Mouse (Mus musculus): ENCODE measurements at regions not wholly inside any gene's neighbourhood (a gene's known extent, or its start where the extent isn't known, plus 50 kb on each side); places are given as distances from the start of the nearest gene placed in this dataset.

DNA sequence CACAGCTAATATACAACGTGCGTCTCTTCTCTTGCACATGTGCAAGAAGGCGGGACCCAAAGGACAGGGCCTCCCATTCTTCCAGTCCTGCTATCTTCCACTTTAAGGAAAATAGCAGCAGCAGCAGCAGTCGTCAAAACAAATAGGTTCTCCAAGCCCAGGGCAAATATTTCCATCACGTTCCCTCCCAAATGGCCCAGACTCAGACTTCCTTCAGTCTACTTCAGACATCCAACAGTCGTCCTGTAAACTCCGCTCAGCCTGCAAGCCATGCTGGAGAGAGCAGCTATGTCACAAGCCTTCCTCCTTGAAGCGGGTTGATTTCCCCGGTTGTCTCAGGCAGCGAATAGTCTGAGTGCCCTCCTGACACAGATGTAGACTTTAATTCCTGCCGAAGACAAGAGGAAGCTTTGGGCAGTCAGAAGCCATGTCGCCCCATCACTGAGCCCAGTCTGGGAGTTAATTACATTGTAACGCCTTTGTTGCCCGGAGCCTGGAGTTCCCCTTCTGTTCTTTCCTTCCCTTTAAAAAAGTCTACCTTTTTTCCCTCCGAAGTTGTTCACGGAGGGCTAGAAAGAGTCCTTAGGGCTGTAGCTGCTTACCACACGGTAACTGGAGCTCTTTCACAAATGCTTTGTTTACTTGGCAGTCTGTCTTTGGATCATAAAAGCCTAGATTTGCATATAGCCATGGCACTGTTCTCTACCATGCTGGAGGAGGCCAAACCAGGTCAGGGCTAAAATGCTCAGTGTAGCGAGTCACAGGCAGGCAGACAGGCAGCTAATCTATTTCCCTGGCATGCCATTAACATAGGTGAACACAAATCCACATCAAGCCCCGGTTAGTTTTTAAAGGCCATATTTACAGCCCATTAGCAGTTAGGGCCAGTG, 236.7 kb downstream of the Gm10260 start:
- no peak for DNase-seq (ENCODE audit: low spot score in 2 of 2)

DNA sequence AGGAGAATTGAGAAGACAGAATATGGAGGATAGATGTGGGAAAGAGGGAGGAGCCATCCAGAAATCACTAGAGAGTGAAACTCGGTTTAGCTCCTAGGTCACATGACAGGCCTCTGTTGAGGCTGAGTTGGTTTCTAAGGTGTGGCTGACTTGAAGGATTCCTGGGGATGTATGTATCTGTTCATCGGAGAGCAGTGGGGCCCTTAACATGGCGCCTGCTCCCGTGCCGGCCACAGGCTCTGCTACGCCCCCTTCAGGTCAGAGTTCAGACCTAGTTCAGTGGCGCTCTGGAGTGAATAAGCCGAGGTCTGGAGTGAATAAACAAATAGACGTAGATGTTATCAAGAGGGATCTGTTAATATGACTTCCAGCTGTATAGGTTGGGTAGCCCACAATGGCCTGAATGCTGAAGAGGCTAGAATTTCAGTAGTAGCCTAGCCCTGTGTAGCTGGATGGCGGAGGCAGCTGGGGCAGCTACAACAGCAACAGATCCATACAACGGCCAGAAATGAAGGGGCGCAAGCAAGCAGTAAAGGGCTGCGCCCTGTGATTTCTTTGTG, 239.4 kb downstream of the Gm10260 start:
- no peak for DNase-seq (ENCODE audit: low spot score in 2 of 2)

DNA sequence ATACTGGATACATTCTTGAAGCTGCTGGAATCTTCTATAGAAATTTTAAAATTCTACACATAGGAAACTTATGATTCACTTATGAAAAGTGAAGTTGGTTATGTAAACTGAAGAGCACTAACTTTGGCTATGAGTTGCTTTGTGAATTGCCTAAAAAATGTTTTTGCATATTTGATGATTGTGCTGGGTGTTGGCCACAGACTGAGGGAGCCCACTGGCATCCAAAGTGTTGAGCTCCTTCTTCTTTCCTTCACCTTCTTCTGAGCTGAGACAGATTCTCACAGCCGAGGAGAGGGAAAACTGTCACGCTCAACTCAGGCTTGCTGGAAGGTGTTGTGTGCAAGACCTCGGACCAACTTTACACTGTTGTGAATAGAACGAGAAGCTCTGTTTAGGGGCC, 243.7 kb downstream of the Gm10260 start:
- no peak for DNase-seq (ENCODE audit: low spot score in 2 of 2)

GRCm38 (mm10) chr13:97514421-97515066, 245.9 kb downstream of the Gm10260 start:
- DNase-seq (ENCODE audit: low spot score in 2 of 2), result no peak

GRCm38 (mm10) chr13:97512521-97512920, 247.9 kb downstream of the Gm10260 start:
- no peak for DNase-seq (ENCODE audit: low spot score in 2 of 2)

- DNase-seq (ENCODE audit: low spot score in 2 of 2), result no peak
These were observed 249.8 kb downstream of the Gm10260 start for GRCm38 (mm10) chr13:97510431-97511261.

DNA sequence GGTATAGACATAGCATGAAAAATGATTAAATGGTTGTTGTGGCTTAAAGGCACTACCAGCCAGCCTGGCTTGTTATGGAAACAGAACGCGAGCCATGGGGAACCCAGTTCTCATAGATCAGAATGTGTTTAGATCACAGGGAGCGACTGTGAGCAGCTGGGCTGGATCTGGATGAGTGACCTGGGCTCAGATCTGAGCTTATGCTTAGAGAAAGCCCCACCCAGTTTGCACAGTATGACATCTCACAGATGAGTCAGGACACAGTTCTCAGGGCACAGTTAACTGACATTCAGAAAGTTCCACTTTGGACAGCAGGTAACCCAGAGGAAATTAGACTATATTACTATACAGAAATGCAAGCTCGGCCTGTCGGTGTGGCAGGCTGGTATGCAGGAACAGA, 255.5 kb downstream of the Gm10260 start:
- no peak for DNase-seq (ENCODE audit: low spot score in 2 of 2)

GRCm38 (mm10) chr13:97503955-97504739, 256.3 kb downstream of the Gm10260 start:
- no peak for DNase-seq (ENCODE audit: low spot score in 2 of 2)

DNA sequence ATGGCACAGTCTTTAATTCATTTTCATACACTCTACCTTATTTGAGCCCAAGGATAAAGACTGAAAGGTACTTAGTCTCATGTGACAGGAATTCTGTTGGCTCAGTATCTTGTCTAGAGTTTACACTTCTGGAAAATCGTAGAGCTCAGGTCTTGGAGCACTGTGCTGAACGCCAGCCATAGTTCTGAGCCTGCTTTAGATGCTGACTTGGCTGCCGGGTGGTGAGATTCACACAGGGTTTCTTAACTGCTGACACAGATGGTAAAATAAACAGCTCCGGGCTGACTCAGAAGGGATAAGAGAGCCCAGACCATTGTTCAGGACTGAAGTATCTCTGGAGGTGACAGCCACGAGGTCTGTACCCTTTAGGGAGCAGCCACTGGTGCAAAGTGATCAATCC, 257.0 kb downstream of the Gm10260 start:
- DNase-seq (ENCODE audit: low spot score in 2 of 2), result no peak

DNA sequence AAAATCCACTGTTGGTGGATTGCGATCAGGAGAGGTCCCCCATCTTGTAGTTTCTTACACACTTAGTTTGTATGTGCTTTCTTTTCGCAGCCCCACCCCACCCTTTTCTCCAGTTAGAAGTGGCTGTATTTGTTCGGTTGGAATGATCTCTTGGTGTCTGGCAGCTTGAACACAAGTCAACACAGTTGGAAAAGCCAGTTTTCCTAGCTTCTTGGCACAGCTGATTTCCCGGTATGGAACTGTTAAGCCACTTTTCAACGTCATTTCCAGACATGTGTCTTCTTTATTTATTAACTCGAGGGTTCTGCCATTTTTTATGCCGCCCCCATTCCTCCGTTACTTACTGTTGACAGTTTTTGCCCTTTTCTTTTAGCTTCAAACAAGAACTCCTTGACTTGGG, 259.2 kb downstream of the Enc1 start:
- DNase-seq (ENCODE audit: low spot score in 2 of 2), result no peak

DNA sequence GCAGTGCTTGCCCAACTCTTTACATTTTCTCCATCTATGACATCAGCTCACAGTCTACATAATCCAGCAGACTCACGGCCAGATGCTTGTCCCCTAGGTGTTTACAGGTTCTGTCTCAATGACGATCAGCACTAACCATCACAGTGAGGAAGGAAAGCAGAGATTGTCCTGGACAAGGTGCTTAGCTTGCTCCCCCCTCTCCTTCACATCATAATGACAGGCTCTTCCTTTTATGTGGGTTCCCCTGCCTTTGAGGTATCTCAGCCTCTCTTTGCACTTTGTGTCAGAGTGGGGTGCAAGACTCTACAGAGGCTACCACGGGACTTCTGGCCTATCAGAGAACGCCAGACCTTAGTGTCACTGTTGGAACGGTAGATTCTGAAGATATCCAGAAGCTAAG, 258.1 kb downstream of the Enc1 start:
- DNase-seq (ENCODE audit: low spot score in 2 of 2), result no peak

DNA sequence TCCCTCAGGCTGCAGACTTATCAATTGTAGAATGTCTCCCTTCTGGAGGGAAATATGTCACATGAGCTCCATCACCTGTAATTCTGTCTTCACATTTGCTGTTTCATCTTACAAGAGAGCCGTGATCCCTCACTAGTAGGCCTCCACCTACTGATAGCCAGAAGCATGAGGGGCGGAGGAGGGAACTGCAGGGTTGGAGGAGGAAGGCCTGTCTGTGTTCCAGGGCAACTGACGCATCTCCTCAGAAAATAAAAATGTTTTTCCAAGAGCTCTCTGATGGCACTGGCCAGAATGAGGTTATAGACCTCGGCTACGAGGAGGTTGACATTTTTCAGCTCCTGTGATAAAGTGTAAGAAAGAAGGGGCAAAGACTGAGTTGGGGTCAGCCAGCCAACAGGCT, 257.0 kb downstream of the Enc1 start:
- DNase-seq (ENCODE audit: low spot score in 2 of 2), result no peak

DNA sequence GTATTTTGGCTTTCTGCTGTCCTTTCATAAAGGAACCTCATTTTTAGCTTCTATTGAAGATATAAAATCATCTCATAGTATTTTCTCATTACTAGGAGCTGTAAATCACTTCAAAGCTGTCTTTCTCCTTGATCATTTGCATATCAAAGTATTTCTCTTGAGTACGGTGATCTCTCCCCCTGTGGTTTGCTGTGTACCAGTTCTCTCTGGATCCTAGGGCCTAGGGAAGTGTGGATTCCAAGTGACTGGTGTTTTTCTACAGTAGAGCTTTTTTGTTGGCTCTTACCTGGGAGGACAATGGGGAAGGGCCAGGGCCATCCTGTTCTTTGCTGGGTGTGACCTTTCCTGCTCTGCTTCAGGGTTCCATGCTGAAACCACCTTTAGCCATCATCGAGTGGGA, 253.9 kb downstream of the Enc1 start:
- DNase-seq (ENCODE audit: low spot score in 2 of 2), result no peak

DNA sequence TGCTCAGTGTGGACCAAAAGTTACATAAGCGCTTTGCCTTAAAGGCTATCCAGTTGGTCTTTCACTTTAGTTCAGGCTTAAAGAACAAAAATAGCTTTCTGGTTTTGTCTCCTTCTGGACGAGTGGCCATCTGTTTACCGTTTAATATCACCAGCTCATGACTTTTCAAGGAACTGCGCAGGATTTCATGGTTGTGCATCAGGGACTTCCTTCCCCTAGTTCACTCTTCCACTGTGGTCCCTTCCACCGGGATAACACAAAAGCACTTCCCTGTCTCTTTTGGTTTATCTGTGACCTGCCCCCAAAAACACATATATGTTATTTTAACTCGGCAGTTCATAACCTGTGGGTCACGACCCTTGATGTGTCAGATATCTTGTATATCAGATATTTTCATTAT, 252.9 kb downstream of the Enc1 start:
- no peak for DNase-seq (ENCODE audit: low spot score in 2 of 2)

GRCm38 (mm10) chr13:97492958-97493735, 252.2 kb downstream of the Enc1 start:
- DNase-seq (ENCODE audit: low spot score in 2 of 2), result no peak

DNA sequence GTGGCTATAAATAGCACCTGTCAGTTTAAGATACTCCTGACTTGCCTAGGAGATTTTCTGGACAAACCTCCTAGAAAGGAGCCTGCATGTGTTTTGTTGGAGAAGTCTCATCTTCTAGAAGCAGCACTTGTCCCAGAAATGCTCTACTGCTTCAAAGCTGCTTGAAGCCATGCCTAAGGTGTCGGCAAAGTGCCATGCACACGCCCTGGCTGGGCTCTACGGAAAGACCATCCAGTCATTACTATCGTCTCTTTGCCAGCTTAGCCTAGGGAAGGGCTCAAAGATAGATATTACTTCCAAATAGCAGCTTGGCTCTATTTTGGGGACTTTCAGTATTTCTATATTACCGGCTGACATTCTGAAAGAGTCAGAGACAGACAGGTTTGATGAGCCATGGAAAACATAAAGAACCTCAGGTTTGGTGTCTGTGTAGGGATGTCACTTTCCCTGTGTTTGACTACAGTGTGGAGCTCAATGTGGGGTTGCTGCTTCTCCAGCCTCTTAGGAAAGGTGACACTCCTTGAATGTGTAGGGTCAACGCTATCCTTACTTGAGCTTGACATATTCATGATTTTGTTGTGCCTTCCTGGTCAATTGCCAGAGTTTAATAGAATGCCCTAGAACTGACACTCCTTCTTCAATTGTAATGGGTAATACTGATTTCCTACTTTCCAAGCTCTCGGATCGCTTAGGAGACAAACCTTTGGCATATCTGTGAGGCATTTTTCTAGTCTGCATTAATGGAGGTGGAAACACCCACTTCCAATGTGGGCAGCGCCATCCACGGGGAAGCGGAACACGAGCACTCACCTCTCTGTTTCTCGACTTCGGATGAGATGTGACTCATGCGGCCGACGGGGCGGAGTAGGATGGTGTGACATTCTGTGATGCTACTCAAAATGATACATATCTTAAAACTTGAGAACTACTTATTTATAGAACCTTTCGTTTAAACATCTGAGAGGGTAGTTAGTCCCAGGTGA, 251.3 kb downstream of the Enc1 start:
- no peak for DNase-seq (ENCODE audit: low spot score in 2 of 2)

GRCm38 (mm10) chr13:97490131-97490530, 249.2 kb downstream of the Enc1 start:
- no peak for DNase-seq (ENCODE audit: low spot score in 2 of 2)

DNA sequence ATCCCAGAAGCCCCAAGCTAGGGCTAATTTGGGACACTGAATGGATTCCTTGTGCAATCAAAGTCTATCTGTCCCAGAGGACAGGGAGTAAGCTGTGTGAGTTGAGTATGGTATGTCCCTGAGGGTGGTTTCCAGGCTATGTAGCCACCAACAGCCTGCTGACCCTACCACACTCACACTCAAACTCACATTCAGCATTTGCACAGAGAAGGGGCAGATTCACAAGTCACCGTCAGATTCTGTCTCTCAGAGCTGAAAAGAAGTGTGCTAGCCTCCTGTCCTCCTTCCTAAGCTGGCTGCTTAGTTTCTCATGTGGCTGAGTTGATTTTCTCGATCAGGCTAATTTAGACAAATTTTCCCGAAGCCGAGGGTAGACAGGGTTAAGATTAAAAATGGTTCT, 248.8 kb downstream of the Enc1 start:
- DNase-seq (ENCODE audit: low spot score in 2 of 2), result no peak

- DNase-seq (ENCODE audit: low spot score in 2 of 2), result no peak
These were observed 248.1 kb downstream of the Enc1 start for GRCm38 (mm10) chr13:97489029-97489428.
